Mouse (Mus musculus) heart, postnatal 0 days (tissue): ENCODE data around the gene Atrip. TPM values are rescaled to one million over a fixed set of nuclear protein-coding genes. Genes with fewer than 3 reads are reported as not detected.

Experiments
- ATAC-seq: fragments of 200-750 bp; cut with Nextera tagmentation; 2 replicates; pipeline ENCODE4 v1.8.0; 2017; ENCODE audit warnings: low read depth, moderate number of reproducible peaks, moderate library complexity; ENCODE audit not compliant: insufficient read depth
- DNase-seq: peaks from one replicate; pipeline ENCODE4 v3.0.0-alpha.2; 2016; ENCODE audit warnings: low spot score
- H3K27ac ChIP-seq: fragments of 300-500 bp; sonication (generic); 2 replicates; pipeline ENCODE4 v1.5.1; 2014; ENCODE audit warnings: low read depth, mild to moderate bottlenecking
- H3K27me3 ChIP-seq: fragments of 300-500 bp; sonication (generic); 2 replicates; pipeline ENCODE4 v1.6.1; 2014; ENCODE audit warnings: low read length, mixed read lengths; ENCODE audit not compliant: control insufficient read depth, insufficient read depth
- H3K36me3 ChIP-seq: fragments of 300-500 bp; sonication (generic); replicated peaks from 2 replicates; pipeline ENCODE4 v1.6.1; 2014; ENCODE audit warnings: low read length, mixed read lengths; ENCODE audit not compliant: control insufficient read depth, insufficient read depth
- H3K4me1 ChIP-seq: fragments of 300-500 bp; sonication (generic); 2 replicates; pipeline ENCODE4 v1.6.1; 2014; ENCODE audit warnings: antibody characterized with exemption; ENCODE audit not compliant: control insufficient read depth, insufficient read depth
- H3K4me2 ChIP-seq: fragments of 300-500 bp; sonication (generic); 2 replicates; pipeline ENCODE4 v1.6.1; 2014; ENCODE audit warnings: low read depth, mild to moderate bottlenecking, low read length, moderate library complexity
- H3K4me3 ChIP-seq: fragments of 300-500 bp; sonication (generic); 2 replicates; pipeline ENCODE4 v1.5.1; 2014; ENCODE audit warnings: low read depth, low read length
- H3K9ac ChIP-seq: fragments of 300-500 bp; sonication (generic); replicated peaks from 2 replicates; pipeline ENCODE4 v1.6.1; 2014; ENCODE audit warnings: low read depth, low read length, mixed read lengths
- H3K9me3 ChIP-seq: fragments of 300-500 bp; sonication (generic); replicated peaks from 2 replicates; pipeline ENCODE4 v1.6.1; 2016; ENCODE audit warnings: low read length; ENCODE audit not compliant: control insufficient read depth
- CTCF ChIP-seq: IDR thresholded peaks from 2 replicates; pipeline ENCODE4 v1.5.1; 2016; ENCODE audit warnings: antibody characterized with exemption, control low read depth, low read depth
- EP300 ChIP-seq: IDR thresholded peaks from 2 replicates; pipeline ENCODE4 v1.6.1; 2016; ENCODE audit warnings: antibody characterized with exemption, low read depth
- WGBS: fragments of 180-500 bp; shearing (Covaris S2); extraction: QIAGEN DNeasy Blood & Tissue Kit; methylation state at CpG from one replicate; pipeline ENCODE4 v1.1.7; 2014; 5-methylcytosine and 5-hydroxymethylcytosine counted together
- polyA plus RNA-seq: library from polyadenylated mRNA; unstranded; fragments of >200 nt; fragmentation: Nextera tagmentation; extraction: Ambion mirVana; gene quantifications from 2 replicates; pipeline ENCODE4 v1.2.1, GENCODE M21; 2015
- total RNA-seq: library from RNA; depleted of rRNA; stranded (reverse); fragments of >200 nt; gene quantifications from 2 replicates; pipeline ENCODE4 v1.2.3, GENCODE M21; 2014; ENCODE audit warnings: low replicate concordance

Atrip gene
- total and polyA plus RNA-seq, 2 experiments from 2014 or later, result 11.7 to 17.1 TPM

- DNase-seq (no peak), ATAC-seq (no peak)
- WGBS, result 76% methylated on average over 3 of the region's 3 CpGs
- Histone ChIP-seq H3K9ac (no peak overlapping the region), H3K4me1 (peaks cover 15% of the 10 kb centered on the region), H3K36me3 (peaks cover 11% of the 10 kb centered on the region), H3K27me3 (no peaks in the 10 kb centered on the region), H3K4me2 (no peak overlapping the region), H3K4me3 (no peak overlapping the region), H3K9me3 (no peaks in the 10 kb centered on the region), H3K27ac (no peak overlapping the region)
- TF ChIP-seq CTCF, result no peak
- TF ChIP-seq EP300, result no peak
These were observed 6.6 kb upstream of the Atrip start for GRCm38 (mm10) chr9:109080516-109080915.

GRCm38 (mm10) chr9:109068095-109068735 is 5.7 kb downstream of the Atrip start:
- H3K9me3 ChIP-seq, result no peaks in the 10 kb centered on the region
- H3K9ac ChIP-seq, result no peak overlapping the region
- peaks cover 7% of the 10 kb centered on the region for H3K4me1 ChIP-seq
- no peaks in the 10 kb centered on the region for H3K27me3 ChIP-seq
- TF ChIP-seq CTCF (0 out of 2 replicates have a peak, but pooled peaks have one; percentile 11), EP300 (no peak)
- no peak overlapping the region for H3K4me3 ChIP-seq
- 95% methylated on average over 3 of the region's 3 CpGs for WGBS
- ATAC-seq (no peak), DNase-seq (no peak)
- H3K4me2 ChIP-seq, result no peak overlapping the region
- no peak overlapping the region for H3K27ac ChIP-seq
- peaks cover 82% of the 10 kb centered on the region for H3K36me3 ChIP-seq

GRCm38 (mm10) chr9:109060898-109061295 is 13.0 kb downstream of the Atrip start:
- WGBS, result 82% methylated on average over 5 of the region's 5 CpGs
- Histone ChIP-seq H3K4me2 (no peak overlapping the region), H3K9ac (no peak overlapping the region), H3K4me3 (no peak overlapping the region), H3K4me1 (0 out of 2 replicates have a peak, but pooled peaks cover 10% of the 10 kb centered on the region), H3K27ac (no peak overlapping the region), H3K27me3 (no peaks in the 10 kb centered on the region), H3K9me3 (no peaks in the 10 kb centered on the region), H3K36me3 (peaks cover 67% of the 10 kb centered on the region)
- DNase-seq, result no peak
- no peak for ATAC-seq
- no peak for TF ChIP-seq CTCF
- TF ChIP-seq EP300, result no peak

GRCm38 (mm10) chr9:109060184-109060897 is 13.6 kb downstream of the Atrip start:
- no peak overlapping the region for H3K4me3 ChIP-seq
- H3K9ac ChIP-seq, result no peak overlapping the region
- 0 out of 2 replicates have a peak, but pooled peaks cover 11% of the 10 kb centered on the region for H3K4me1 ChIP-seq
- ATAC-seq (no peak), DNase-seq (no peak)
- no peak for TF ChIP-seq CTCF
- TF ChIP-seq EP300, result no peak
- peaks cover 61% of the 10 kb centered on the region for H3K36me3 ChIP-seq
- H3K27me3 ChIP-seq, result no peaks in the 10 kb centered on the region
- H3K4me2 ChIP-seq, result no peak overlapping the region
- WGBS, result 85% methylated on average over 16 of the region's 16 CpGs
- no peaks in the 10 kb centered on the region for H3K9me3 ChIP-seq
- H3K27ac ChIP-seq, result 0 out of 2 replicates have a peak overlapping the region, but pooled peaks have one; percentile 84

GRCm38 (mm10) chr9:109059136-109059903 is 14.6 kb downstream of the Atrip start, which contains the start of gene Trex1:
TSS of gene Trex1 (minus strand) at chr9:109059734.
- peak within 1 kb of the TSS; percentile 54 for H3K9ac ChIP-seq
- WGBS, result 8% methylated on average over 15 of the region's 15 CpGs
- H3K36me3 ChIP-seq, result peaks cover 51% of the 10 kb centered on the region

More at GRCm38 (mm10) chr9:109059136-109059903, 14.6 kb downstream of the Atrip start, which contains the start of gene Trex1:
- DNase-seq (peak; percentile 87), ATAC-seq (peak; percentile 88)
- H3K27ac ChIP-seq, result peak within 1 kb of the TSS; percentile 84
- peak within 1 kb of the TSS; percentile 39 for H3K4me3 ChIP-seq
- TF ChIP-seq EP300 (peak; percentile 60; the same call in 1 of the 2 replicates), CTCF (peak; percentile 97)
- peak within 1 kb of the TSS; percentile 59 for H3K4me2 ChIP-seq
- no peaks in the 10 kb centered on the region for H3K27me3 ChIP-seq
- H3K9me3 ChIP-seq, result no peaks in the 10 kb centered on the region
- 0 out of 2 replicates have a peak, but pooled peaks cover 16% of the 10 kb centered on the region for H3K4me1 ChIP-seq
